Mouse (Mus musculus): ENCODE results near the gene Elk3.

GRCm38 (mm10) chr10:93311576-93311975, 641 bp upstream of the Elk3 start:
- TF ChIP-seq CTCF (IDR thresholded peaks at IDR 0.05; ENCODE audit: borderline replicate concordance, control insufficient read depth, extremely low read depth, insufficient read depth, low read length, poor library complexity) (no peak), POLR2A (IDR thresholded peaks at IDR 0.05; ENCODE audit: control insufficient read depth, extremely low read depth, insufficient read depth, low read length, poor library complexity) (no peak)
